Mouse (Mus musculus): Measurements from ENCODE around the gene Golga5. TPM values are rescaled to one million over a fixed set of nuclear protein-coding genes. Genes with fewer than 3 reads are reported as not detected.

The Golga5 gene
- 21.8 and 23.9 TPM in 2 replicates for polyA plus RNA-seq (2012; rRNA removed)

DNA sequence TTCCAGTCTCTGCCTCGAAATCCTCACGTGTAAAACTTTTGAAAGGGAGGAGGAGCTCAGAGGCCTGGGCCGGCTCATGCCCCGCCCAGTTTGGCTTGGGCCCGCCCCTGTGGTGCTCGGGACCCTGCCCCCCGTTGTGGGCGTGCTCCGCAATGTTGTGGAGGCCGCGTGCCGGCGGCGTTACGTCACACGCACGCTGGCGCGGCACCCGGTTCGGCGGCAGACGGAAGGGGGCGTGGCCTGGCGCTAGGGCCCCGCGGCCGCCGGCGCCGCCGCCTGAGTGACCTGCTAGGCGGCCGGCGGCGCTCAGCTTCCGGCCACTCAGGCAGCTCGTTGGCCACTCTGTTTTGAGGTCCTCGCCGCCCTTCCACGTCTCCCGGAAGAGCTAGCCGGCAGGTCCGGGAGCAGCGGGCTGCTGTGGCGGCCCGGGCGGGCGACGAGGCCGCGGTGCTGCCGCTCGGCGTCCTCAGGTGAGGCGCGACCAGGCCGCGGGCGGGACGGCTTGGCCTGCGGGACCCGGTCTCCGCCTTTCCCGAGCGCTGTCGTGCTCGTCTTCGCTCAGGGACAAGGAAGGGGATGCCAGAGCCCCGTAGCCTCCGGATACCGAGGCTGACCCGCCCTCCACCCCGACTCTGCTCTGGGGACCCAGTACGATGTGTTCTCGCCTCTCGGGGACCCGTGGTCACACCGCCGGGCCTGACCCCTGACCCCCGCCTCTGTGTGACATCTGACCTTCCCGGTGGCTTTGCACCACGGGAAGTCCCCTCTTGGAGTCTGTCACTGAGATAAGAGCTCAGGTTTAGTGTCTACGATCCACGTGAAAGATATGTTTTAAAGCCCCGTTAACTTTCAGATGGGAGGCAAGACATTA lies at the start of gene Golga5:
Golga5 (plus strand) TSS at position 242 of the 871 bp plus-strand sequence.
- peak; percentile 98 for DNase-seq (ENCODE audit: low read depth)
- TF ChIP-seq CTCF (IDR thresholded peaks at IDR 0.05; ENCODE audit: borderline replicate concordance, extremely low read depth, insufficient read depth, insufficient read length) (no peak), POLR2A (IDR thresholded peaks at IDR 0.05; ENCODE audit: borderline replicate concordance, extremely low read depth, insufficient read depth, insufficient read length, poor library complexity, severe bottlenecking) (peak; percentile 66)

DNA sequence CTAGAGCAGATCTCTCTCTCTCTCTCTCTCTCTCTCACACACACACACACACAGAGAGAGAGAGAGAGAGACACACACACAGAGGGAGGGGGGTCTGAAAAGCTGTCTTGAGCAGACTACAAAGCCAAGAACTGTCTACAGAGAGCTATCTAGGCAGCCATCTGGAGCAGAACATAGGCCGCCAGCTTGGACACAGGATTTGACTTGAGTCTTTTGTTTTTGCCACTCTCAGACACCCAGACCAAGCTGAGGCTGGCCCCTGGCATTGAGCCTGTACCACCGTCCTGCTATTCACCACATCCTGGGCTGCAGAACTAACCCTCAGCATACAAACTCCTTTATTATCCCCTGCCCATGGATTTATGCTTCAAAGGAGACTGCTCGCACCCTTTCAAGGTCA lies 49.4 kb upstream of the Golga5 start:
- TF ChIP-seq CTCF (IDR thresholded peaks at IDR 0.05; ENCODE audit: borderline replicate concordance, extremely low read depth, insufficient read depth, insufficient read length) (no peak), POLR2A (IDR thresholded peaks at IDR 0.05; ENCODE audit: borderline replicate concordance, extremely low read depth, insufficient read depth, insufficient read length, poor library complexity, severe bottlenecking) (no peak)
- DNase-seq (ENCODE audit: low read depth), result peak; percentile 70

DNA sequence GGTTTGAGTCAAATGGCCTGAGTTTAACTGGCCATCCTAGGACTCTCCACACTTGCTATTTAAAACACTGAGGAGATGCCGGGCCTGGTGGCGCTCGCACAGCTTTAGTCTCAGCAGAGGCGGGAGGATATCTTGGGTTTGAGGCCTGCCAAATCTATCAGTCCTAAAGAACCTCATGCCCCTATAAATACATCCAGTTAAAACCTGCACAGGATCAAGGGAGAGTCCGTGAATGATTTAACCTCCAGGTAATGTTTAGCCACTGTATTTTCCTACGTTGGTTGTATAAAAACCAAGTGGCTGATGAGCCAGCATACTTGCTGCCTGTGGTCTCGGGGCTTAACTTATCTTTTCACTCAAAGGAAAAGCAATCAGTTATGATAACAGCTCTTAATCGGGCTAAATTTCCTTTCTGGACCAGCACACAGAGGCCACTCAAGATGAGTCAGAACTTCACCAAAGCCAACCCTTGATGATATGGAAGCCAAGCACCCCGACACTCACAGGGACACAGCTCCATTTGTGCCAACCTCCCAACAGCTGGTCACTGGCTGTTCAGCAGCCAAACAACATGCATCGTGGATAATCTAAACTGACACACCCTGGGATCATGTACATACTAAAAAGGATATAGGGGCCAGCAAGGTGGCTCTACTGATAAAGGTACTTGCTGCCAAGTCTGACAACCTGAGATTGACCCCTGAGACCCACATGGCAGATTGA lies 48.6 kb upstream of the Golga5 start:
- no peak for DNase-seq (ENCODE audit: low read depth)
- no peak for TF ChIP-seq POLR2A (IDR thresholded peaks at IDR 0.05; ENCODE audit: borderline replicate concordance, extremely low read depth, insufficient read depth, insufficient read length, poor library complexity, severe bottlenecking)
- TF ChIP-seq CTCF (IDR thresholded peaks at IDR 0.05; ENCODE audit: borderline replicate concordance, extremely low read depth, insufficient read depth, insufficient read length), result no peak

DNA sequence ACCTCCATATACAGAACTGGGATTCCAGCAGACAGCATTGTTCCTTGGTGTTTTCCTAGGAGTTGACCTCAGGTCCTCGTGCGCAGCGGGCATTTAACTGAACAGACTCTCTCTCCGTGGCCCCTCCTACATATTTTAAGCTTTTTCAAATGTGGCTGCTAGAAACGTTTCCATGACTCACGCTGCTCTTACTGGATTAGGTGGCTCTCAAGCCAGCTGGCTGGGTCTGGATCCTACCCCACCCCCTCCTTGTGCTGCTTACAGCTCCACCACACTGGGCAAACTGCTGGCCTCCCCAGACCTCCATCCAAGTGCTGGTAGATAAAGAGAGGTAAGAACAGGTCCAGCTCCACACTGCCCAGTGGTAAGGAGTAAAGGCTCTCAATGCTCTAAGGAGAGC lies 46.9 kb upstream of the Golga5 start:
- no peak for TF ChIP-seq POLR2A (IDR thresholded peaks at IDR 0.05; ENCODE audit: borderline replicate concordance, extremely low read depth, insufficient read depth, insufficient read length, poor library complexity, severe bottlenecking)
- no peak for DNase-seq (ENCODE audit: low read depth)

DNA sequence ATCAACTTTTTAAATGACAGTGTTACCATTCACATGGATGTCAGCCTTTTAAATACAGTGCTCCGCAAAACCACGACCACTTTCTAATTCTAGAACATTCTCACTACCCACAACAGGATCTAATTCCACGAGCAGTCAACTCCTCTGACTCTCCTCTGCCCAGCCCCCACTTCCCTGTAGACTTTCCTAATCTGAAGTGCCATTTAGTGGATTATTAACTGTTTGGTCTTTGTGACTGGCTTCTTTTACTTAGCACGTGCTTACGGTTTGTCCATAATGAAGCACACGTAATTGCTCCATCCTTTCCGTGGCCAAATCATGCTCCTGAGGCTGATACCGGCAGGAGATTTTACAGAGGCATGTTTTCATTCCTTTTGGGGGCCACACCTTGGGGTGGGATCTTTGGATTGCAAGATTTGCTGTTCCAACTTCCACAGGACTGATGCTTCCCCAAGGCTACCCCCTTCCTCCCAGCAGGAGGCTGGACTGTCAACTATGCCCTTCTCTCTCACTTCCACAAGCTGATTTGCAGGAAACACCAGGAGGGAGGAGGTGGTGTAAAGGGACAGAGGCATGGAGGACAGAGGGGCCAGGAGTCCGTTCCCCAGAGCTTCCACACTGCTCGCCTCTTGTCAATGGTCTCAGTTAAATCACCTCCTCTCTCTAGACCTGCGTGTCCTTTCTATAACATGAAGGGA lies 46.2 kb upstream of the Golga5 start:
- TF ChIP-seq POLR2A (IDR thresholded peaks at IDR 0.05; ENCODE audit: borderline replicate concordance, extremely low read depth, insufficient read depth, insufficient read length, poor library complexity, severe bottlenecking), result no peak
- TF ChIP-seq CTCF (IDR thresholded peaks at IDR 0.05; ENCODE audit: borderline replicate concordance, extremely low read depth, insufficient read depth, insufficient read length), result no peak
- DNase-seq (ENCODE audit: low read depth), result no peak

DNA sequence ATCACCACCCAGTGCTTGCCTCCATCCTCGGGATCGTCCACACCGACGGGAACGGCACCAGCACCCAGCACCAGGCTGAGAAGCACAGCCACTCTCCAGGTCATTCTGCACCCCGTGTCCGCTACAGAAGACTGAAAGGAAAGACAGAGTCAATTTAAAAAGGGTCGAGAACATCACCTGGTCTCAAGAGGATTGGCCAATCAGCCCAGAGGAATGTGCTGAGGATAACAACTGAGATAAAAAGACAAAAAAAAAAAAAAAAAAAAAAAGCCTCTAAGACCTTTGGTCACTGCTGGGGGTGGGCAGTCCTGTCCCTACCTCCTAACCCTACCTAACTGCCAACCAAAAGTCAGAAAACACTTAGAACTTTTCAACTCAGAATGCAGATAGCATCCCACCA lies 45.3 kb upstream of the Golga5 start:
- DNase-seq (ENCODE audit: low read depth), result no peak
- TF ChIP-seq CTCF (IDR thresholded peaks at IDR 0.05; ENCODE audit: borderline replicate concordance, extremely low read depth, insufficient read depth, insufficient read length) (no peak), POLR2A (IDR thresholded peaks at IDR 0.05; ENCODE audit: borderline replicate concordance, extremely low read depth, insufficient read depth, insufficient read length, poor library complexity, severe bottlenecking) (no peak)

DNA sequence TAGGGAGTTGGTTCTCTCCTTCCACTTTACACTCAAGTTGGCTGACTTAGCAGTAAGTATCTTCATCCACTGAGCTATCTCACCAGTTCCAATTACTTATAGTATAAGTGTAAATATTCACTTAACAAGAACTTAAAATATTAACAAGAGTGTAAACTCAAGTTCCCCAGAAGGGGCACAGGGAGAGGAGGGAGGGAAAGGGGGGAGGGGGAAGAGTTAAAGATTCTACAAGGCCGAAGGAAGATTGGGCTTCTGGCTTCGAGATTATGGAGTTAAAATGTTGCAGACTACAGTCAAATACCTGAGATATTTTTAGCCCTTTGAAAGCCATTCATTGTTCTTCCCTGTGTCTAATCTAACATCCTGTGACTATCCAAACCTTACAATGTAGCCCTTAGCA lies 44.5 kb upstream of the Golga5 start:
- no peak for DNase-seq (ENCODE audit: low read depth)
- TF ChIP-seq POLR2A (IDR thresholded peaks at IDR 0.05; ENCODE audit: borderline replicate concordance, extremely low read depth, insufficient read depth, insufficient read length, poor library complexity, severe bottlenecking) (no peak), CTCF (IDR thresholded peaks at IDR 0.05; ENCODE audit: borderline replicate concordance, extremely low read depth, insufficient read depth, insufficient read length) (no peak)

DNA sequence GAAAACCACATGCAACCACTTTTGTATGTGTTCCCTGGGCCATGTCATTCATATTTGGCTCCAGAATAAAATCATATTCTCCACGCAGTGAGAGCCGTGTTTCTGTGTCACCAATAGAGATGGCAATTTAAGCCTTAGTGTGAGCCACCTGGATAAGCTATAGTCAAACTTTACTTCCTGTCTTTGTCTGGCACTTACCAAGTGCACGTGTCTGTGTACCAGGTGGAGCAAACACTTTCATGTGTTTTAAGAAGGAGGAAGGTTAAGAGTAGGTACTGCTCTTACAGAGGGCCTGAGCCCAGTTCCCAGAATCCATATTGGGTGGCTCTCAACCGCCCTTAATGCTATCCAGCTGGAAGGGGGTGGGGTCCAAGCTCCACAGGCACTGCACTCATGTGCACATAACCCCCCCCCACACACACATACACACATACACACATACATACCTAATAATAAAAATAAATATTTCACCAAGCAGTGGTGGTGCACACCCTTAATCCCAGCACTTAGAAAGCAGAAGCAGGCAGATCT lies 43.8 kb upstream of the Golga5 start:
- TF ChIP-seq CTCF (IDR thresholded peaks at IDR 0.05; ENCODE audit: borderline replicate concordance, extremely low read depth, insufficient read depth, insufficient read length), result no peak
- no peak for TF ChIP-seq POLR2A (IDR thresholded peaks at IDR 0.05; ENCODE audit: borderline replicate concordance, extremely low read depth, insufficient read depth, insufficient read length, poor library complexity, severe bottlenecking)
- DNase-seq (ENCODE audit: low read depth), result no peak

DNA sequence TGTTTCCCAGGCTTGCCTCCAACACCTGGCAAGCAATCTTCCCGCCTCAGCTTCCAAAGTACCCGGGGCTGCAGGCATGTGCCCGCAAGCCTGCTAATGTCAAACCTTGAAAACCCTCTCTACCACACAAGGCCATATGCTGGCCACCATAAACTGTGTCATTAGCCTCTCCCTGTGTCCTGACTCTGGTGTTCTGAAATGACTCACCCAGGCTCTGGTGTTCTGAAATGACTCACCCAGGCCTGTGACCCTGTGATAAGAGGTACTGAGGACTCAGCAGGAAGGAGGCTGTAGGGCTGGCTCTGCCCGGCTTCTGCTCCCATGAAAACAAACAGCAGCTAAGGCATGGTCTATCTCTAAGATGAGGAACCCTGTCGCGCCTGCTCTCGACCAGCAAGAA lies 42.6 kb upstream of the Golga5 start:
- no peak for DNase-seq (ENCODE audit: low read depth)
- TF ChIP-seq POLR2A (IDR thresholded peaks at IDR 0.05; ENCODE audit: borderline replicate concordance, extremely low read depth, insufficient read depth, insufficient read length, poor library complexity, severe bottlenecking) (no peak), CTCF (IDR thresholded peaks at IDR 0.05; ENCODE audit: borderline replicate concordance, extremely low read depth, insufficient read depth, insufficient read length) (no peak)

DNA sequence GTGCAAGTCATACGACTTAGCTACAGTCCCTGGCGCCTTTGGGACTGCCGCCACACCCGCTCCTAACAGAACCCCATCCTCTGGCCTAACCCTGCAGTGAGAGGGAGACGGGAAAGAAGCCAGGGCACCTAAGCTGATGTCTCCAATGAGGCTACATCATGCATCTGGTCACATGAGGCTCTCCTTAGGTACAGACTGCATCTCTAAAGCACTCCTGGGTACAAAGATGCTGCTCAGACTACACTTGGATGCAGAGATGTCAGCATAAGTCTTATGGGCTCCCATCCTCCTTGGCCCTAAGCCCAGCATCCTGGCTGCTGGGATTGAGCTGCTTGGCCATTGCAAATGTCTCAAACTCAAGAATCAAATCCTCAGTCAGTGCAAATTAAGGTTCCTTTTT lies 39.3 kb upstream of the Golga5 start:
- TF ChIP-seq POLR2A (IDR thresholded peaks at IDR 0.05; ENCODE audit: borderline replicate concordance, extremely low read depth, insufficient read depth, insufficient read length, poor library complexity, severe bottlenecking), result no peak
- TF ChIP-seq CTCF (IDR thresholded peaks at IDR 0.05; ENCODE audit: borderline replicate concordance, extremely low read depth, insufficient read depth, insufficient read length), result no peak
- DNase-seq (ENCODE audit: low read depth), result no peak

DNA sequence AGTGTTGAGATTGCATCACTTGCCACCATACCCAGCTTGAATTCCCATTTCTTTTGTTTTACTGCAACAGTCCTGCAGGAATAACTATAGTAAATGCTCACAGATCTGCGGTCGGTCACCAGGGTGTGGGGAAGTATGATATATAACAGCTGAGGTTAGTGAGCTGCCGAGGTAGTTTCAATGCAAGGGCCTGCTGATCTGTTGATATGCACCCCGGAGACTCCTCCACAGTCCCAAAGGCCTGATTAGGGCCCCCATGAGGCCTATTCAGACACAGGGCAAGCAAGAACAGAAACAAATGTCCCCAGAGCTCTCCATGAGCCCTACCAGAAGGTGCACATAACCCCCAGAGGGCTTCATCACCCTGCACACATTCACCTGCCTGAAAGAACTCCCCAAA lies 38.7 kb upstream of the Golga5 start:
- DNase-seq (ENCODE audit: low read depth), result no peak
- no peak for TF ChIP-seq POLR2A (IDR thresholded peaks at IDR 0.05; ENCODE audit: borderline replicate concordance, extremely low read depth, insufficient read depth, insufficient read length, poor library complexity, severe bottlenecking)
